Mouse (Mus musculus): ENCODE measurements around the gene Gm49601.

Gene Gm49601

DNA sequence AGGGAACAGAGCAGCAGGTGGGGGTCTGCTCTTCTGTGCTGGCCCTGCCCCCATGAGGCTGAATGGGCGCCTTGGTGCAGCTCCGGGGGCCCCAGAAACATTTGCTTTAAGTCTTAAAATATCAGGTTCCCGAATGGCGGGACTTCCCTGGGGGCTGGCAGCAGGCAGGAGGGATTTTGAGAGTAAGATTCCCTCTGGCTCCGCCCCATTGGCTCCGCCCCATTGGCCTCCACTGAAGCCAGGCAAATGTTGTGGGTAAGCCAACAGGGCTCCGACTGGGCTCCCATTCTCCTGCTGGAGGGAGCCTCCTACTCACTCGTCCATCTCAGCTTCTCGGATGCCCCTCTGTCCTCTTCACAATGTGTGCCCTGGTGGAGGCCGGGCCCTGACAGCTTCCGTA lies 18.0 kb downstream of the Gm49601 start:
- no peak for DNase-seq (ENCODE audit: low read depth, low spot score)

DNA sequence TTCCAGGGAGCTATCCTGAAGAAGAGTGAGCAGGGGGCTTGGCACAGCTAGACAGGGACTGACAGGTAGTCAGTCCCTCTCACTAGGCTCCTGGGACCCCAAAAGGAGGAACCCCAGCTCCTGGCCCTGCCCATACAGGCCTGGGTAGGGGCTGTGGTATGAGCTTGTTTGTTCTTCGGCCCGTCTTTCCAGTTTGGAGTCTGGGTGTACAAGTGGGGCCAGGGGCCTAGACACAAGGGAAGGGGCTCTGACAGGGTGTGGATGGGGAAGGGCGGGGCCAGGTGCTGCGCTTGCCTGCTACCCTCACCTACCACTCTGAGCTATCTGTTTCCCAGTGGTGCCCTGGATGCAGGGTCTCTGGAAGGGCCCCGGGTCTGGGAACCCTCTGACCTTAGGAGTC lies 20.5 kb downstream of the Gm49601 start:
- DNase-seq (ENCODE audit: low read depth, low spot score), result no peak

DNA sequence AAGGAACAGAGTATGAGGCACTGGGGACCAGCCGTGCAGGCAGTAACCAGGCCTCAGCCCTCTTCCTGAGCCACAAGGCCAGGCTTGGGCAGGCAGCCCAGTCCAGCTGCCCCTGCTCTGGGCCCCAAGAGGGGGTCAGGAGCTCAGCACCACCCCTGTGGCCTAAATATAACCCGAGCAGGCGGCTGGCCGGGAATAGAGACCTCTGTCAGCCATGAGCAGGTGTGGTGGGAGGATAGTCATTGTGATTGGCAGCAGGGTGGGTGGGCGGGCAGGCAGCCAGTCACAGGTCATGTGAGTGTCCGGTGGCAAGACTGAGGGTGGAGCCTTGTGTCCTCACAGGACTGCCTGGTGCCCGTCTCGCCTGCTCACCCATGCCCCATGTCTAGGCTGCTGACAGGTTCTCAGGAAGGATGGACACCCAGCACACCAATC lies 21.9 kb downstream of the Gm49601 start:
- DNase-seq (ENCODE audit: low read depth, low spot score), result no peak

DNA sequence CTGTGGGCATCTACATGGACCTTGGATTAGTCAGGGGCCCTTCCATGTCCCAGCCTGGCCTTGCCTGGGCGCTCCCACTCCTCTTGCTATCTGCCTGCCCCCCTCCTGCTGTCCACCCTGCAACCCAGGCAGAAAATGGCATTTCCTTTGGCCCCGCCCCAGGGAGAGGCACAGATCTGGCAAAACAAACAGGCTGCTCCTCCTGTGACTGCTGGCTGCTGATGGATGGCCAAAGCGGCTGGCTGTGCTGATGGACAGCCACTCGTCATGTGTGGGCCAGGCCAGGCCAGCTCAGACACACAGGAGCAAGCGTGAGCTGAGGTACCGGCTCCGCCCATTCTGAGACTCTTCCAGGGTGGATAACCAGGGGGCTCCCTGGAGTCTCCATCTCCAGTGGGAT lies 24.8 kb downstream of the Gm49601 start:
- no peak for DNase-seq (ENCODE audit: low read depth, low spot score)

DNA sequence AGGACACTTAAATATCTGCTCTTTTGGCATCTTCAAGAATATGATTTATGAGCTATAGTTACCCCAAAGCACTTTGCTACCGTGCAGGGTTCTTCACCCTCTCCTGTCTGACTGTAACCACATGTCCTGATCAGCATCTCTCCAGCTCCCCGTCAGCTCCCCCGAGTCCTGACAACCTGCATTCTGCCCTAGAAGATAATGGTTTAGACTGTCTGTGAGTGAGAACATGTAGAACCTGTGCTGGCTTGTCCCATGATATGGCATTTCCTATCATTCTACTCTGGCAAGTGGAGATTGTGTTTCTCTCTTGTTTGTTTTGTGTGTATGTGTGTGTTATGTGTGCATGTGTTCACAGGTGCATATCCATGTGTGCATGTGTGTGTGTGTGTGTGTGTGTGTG lies 28.2 kb downstream of the Gm49601 start:
- no peak for DNase-seq (ENCODE audit: low read depth, low spot score)

DNA sequence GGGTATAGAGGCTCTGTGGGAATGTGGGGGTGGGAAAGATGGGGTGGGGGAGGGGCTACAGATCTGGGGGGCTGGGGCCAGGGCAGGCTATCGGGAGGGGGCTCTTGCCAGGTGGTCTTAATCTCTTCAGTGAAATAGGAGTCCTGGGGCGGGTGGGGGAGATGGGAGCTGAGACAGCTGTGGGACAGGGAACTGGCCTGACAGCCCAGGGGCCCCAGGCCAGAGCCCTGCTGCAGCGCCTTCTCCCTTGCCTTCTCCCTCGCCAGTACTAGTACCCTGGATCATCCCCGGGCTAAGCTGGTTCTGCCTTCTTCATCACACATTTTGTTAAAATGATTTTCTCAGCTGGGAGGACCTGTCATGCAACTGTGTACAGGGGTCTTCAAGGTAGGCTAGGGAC lies 30.0 kb downstream of the Gm49601 start:
- no peak for DNase-seq (ENCODE audit: low read depth, low spot score)

DNA sequence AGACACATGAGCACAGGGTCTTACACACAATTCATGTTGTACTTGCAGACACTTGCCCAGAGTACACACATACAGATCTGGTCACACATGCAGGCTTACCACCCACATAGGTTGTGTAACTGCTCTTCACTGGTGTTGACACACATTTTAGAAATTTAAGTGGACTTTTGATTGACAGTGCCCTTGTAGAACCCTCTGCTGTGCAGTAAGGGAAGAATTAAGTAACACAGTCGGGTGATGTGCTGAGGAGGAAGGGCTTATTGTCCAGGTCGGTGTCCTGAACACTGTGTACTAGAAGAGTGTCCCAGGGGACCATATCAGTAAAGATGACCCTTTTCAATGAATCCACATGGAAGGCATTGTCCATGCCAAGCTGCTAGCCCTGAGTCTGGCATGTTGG lies 32.3 kb downstream of the Gm49601 start:
- DNase-seq (ENCODE audit: low read depth, low spot score), result no peak

DNA sequence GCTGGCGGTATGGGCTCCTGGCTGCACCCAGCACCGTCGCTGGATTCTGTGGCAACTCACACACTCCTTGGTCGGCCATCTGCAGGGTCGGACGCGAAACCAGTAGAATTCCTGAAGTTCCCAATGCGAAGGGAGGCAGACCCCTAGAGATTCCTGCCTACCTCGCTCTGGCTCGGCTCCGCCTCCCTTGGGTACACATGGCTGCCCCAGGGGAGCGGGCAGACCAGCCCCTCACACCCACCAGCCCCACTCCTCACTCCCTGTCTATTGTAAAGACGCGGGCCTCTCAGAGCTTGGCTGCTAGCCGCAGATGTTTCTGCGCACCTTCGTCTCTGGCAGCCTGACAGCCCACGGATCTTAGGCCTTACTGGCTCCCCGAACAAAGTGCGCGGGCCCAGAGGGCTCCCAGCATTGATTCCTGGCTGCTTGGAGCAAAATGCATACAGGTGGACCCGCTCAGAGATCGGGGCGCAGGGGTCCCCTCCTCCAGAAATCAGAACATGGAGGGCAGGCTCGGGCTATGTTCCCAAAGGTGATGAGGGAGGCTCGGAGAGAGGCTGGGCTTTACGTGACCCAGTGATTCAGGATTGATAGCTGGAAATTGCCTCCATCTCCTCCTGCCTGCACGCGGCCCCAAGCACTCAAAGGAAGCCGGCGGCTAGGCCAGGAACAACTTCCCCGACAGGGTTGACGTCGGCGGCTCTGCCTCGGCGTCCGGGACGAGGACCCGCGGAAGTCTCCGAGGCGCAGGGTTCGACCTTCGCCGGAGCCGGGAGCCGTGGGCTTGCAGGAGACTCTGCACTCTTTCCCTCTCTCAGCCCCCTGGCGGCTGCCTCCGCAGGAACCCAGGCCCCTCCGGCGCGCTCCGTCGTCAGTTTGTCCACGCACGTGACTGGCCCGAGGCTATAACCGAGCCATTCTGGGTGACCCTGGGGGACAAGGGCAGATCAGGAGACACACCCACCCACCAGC lies 34.9 kb downstream of the Gm49601 start:
- peak; percentile 80 for DNase-seq (ENCODE audit: low read depth, low spot score)

DNA sequence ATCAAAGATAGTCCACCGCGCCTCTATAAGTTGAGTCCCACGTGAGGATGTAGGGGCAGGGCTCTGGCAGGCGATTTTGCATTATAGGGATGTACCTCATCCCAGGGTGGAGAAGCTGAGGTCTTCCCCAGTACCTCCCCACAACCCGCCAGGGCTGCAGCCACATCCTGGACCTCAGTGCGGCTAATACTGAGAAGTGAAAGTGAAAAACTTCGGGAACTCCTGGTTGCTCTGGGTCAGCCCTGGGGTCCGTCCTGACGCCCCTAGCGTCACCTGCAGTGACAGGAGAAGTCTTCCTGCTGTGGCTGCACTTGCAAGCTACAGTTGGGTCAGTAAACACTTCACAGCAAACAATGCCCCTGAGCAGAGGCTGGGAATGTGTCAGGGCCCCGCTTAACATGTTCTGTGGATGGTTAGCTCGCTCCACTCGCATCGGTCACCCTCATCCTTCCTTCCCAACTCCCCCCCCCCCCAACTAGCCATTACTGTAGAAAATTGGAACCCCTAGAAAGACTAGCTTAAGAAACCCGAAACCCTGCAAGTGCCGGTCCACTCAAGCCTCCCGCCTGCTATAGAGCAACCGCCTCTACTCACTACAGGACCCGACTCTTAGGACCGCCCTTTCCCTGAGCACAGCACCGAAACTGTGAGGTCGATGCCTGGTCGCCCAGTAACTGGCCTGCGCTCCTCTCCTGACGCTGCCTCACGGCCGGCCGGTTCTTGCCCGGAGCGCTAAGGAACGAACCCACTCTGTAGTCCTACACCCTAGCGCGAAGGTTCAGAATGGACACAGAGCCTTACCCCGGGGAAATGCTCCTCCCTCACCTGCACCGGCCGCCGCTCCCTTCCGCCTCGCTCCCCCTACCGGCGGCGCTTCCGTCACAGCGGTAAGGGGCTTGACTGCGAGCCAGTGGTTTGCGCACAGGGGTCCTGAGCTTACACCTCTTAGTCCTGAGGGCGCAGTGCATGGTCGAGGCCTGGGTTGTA lies 36.1 kb downstream of the Gm49601 start, which contains the start of gene Tbx1:
Gene Tbx1 (minus strand): TSS at position 868 of the 987 bp plus-strand sequence.
- DNase-seq (ENCODE audit: low read depth, low spot score), result peak; percentile 55

DNA sequence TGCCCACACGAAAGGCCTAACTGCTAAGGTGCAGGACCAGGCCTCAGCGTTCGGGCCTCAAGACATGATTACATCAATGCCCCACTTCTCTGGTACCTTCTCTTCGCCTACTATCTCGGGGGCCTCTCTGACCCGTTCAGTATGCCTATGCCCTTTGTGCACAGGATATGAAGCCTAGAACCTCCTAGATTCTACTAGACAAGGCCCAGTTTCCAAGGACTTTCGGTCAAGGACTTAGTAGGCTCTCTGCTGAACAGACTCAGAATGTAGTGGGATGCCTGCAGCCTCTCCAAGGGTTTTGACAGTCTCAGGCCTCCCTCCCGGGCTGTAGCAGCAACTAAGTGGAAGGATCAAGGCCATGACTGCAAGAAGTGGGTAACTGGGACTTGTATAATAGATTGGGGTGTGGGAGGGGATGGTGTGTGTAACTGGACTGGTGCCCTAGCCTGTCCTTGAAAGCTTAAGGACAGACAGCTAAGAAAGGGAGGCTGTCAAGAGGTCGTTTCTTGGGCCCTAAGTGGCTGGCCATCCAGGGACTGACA lies 37.1 kb downstream of the Gm49601 start:
- no peak for DNase-seq (ENCODE audit: low read depth, low spot score)

DNA sequence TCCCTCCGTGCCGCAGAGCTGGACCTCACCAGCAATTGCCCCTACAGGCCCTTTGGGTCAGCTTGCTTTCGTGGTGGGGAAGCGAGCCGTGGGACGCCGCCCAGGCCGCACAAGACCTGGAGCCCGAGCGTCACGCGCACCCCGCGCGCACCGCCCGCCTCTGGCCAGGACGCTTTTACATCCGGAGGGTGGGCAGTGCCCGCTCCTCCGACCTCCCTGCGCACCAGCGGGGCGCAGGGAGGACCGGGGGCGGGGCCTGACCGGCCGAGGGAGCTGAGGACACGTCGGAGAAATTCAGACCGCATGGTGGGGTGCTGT lies 37.5 kb downstream of the Gm49601 start:
- no peak for DNase-seq (ENCODE audit: low read depth, low spot score)

DNA sequence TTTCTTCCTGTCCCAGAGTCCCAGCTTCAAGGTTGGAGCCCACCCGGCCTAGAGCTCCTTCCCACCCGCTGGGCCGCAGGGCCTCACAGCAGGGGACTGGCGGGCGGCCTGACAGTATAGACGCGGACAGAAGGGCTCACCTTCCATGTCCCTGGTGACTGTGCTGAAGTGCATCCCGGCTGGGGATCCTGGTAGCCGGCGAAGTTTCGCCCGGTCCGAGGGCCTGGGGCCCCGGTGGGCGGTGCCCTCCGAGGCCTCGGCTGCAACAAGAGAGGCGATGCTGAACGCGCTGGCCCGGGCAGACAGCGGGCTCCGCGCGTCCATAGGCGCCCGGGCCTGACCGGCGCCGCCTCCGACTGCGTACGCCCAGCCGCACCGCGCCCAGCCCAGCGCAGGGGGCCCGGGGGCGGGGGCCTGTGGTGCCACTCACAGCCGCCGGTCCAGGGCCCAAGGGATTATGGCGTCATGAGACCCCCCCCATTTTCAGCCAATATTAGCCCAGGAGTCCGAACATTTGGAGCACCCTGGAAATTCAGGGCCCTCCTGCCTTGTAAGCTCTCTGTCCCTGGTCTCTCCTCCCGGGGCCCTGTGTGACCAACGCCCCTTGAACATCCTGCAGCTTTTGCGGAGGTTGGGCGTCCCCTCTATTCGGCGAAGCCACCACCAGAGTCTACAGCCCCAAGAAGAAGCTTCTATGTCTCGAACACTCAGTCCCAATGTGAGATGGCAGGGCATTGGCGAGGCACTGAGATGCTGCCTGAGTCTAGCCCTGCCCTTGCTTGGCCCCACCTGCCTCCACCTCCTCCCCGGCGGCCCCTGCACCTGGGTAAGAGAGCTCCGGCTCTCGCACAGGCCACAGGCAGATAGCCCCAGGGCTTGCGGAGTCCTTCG lies 38.1 kb downstream of the Gm49601 start:
- DNase-seq (ENCODE audit: low read depth, low spot score), result peak; percentile 32

DNA sequence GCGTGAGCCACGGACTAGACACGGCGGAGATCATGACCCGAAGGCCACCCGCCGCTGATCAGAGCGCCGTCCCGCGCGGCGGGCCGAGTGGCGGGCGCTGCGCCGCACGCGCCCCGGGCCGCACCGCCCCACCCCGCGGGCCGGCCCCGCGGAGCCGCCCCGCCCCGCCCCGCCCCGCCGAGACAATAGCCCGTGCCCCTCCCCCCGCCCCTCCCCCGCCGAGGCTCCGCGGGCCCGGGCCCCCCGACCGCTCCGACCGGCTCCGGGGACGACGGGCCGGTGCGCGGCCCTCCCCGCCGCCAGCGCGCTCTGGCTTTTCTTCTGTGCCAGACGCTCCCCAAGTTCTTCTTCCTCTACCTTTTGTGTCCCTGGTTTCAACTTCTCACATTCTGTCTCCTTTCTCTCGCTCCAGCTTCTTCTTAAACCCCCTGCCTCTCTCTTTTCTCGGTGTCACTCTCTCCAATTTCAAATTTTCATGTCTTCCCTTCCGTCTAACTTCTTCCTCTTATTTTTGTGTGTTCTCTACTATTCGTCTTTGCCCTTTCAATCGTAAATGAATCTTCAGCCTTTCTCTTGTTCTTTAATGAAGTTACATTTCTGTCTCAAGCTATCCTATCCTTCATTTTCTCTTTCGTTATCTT lies 39.2 kb downstream of the Gm49601 start:
- peak; percentile 27 for DNase-seq (ENCODE audit: low read depth, low spot score)

DNA sequence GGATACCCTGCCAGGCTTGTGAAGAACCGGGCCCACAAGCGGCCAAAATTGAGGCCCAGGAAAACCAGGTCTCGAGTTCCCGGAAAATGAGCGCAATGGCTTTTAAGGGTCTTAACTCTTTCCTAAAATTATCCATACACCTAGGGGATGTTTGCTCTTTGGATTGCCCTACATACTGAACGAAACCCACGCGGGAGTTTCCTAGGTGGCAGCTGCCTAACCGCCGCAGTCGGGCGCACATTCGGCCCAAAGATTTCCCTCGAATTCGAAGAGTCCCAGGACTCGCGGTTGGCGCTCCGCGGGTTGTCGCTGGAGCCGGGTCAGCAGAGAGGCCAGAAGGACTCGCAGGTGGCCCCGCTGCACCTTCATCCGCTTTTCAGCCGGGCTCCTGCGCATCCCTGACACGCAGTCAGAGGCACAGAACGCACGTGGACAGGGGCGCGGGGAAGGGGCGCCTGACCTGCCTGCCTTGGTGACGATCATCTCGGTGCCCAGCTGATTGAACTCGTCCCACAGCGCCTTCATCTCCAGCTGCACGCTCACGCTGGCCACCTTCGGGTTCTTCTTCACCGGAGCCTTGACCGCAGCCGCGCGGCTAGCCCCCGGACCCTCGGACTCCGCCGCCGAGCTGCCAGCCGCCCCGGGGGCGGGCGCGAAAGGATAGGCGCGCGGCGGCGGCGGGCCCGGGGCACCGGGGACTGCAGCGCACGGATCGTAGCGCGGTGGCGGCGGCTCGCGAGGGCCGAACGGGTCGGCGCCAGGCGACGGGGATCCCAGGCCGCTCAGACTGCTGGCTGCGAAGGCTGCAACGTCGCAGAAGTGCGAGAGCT lies 39.9 kb downstream of the Gm49601 start:
- no peak for DNase-seq (ENCODE audit: low read depth, low spot score)

DNA sequence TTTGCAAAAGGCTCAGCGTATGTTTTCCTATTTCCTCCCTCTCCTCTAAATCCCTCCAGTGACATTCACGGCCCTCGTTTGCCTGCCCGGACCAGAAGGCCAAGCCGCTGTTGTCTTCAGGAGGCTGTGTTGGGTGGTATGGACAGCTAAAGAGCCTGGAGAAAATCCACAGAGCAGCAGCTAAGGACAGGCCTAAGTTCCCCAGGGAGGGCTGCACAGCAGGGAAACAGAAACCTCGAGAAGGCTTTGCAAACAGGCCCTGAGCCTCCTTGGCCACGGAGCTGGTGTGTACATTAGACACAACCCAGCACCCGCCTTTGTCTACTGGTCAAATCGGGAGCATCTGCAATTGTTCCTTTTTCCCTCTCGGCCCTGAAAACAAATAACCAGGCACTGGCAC lies 40.6 kb downstream of the Gm49601 start:
- DNase-seq (ENCODE audit: low read depth, low spot score), result no peak

DNA sequence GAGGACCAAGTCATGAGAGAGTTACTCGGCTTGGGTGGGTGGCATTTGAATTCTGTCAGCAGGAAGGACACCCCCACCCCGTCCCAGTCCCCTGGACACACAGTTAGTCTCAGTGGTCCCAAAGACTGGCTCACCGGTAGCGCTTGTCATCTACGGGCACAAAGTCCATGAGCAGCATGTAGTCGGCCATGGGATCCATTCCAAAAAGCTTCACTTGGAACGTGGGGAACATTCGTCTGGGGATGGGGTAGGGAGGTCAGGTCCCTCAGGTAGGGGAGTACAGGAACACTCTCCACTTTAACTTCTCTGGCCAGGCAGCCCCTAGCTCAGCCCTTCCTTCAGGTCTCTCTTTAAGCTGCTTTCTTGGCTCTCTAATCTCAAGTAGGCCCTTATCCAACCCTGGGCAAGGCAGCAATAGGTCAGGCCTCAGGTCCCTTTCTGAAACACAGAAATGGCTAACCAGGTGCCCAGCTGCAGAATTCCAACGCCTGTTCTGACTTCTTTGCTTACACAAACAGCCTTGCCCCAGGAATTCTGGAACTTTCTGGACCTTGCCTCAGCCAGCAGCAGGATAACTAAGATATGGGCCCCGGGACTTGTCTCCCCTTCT lies 41.2 kb downstream of the Gm49601 start:
- no peak for DNase-seq (ENCODE audit: low read depth, low spot score)

DNA sequence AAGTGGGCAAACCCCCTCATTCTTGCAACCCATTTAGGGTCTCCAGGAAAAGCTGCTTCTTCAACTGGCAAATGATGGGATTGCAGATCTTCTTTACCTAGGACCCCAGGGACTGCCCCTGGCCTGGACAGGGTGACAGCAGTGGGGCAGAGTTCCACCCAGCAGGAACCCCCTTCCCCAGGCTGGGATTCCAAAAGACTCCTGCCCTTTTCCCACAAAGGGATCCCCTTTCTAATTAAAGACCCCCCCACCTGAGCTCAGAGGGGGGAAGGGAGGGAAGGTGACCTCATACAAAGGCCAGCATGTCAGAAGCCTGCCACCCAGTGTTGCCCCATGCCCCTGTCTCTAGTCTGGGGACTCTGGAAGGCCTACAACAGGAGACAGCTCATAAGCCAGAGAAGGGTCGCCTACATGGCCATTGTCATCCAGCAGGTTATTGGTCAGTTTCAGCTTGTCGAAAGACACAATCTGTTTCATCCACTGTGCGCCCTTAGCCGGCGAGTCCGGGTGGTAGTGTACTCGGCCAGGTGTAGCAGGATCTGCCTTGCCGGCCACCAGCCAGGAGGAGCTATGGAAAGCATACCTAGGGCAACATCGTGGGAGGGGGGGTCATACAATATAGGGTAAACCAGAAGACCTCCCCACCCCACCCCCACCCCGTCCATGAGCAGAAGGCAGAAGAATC lies 42.4 kb downstream of the Gm49601 start:
- DNase-seq (ENCODE audit: low read depth, low spot score), result no peak

DNA sequence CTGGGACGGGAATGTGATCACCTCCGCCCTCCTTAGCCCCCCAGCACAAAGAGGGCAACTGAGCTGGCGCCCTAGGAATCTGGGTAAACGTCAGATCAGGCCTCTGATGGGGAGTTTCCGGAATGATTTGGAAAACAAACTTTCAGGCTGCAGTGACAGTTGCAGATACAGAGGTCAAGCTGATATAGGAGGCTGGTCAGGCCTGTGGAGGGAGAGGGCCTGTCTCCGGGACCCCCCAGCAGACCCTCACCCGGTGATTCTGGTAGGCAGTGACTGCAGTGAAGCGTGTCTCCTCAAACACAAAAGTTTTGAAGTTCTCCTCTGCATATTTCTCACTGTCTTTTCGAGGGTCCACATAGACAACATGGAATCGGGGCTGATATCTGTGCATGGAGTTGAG lies 43.1 kb downstream of the Gm49601 start:
- DNase-seq (ENCODE audit: low read depth, low spot score), result no peak

All from ES-CJ7 (cell line).